Mouse (Mus musculus) forebrain, embryonic 11.5 days (tissue): Measurements from ENCODE around the gene Unc80. TPM values are rescaled to one million over a fixed set of nuclear protein-coding genes. Genes with fewer than 3 reads are reported as not detected.

ENCODE experiments used
- ATAC-seq: fragments of 200-750 bp; cut with Nextera tagmentation; replicated peaks from 2 replicates; pipeline ENCODE4 v1.8.0; 2017; ENCODE audit warnings: moderate TSS enrichment; ENCODE audit not compliant: low FRiP score
- DNase-seq: peaks from one replicate; pipeline ENCODE4 v3.0.0-alpha.2; 2017; ENCODE audit warnings: low spot score
- H3K27ac ChIP-seq: fragments of 300-500 bp; sonication (generic); 2 replicates; pipeline ENCODE4 v1.5.1; 2014; ENCODE audit warnings: low read depth, low read length
- H3K27me3 ChIP-seq: fragments of 300-500 bp; sonication (generic); 2 replicates; pipeline ENCODE4 v1.6.1; 2014; ENCODE audit warnings: mild to moderate bottlenecking, low read length, mixed read lengths; ENCODE audit not compliant: control insufficient read depth, insufficient read depth
- H3K36me3 ChIP-seq: fragments of 300-500 bp; sonication (generic); 2 replicates; pipeline ENCODE4 v1.6.1; 2014; ENCODE audit warnings: mild to moderate bottlenecking, low read length, moderate library complexity, mixed read lengths; ENCODE audit not compliant: control insufficient read depth, insufficient read depth
- H3K4me1 ChIP-seq: fragments of 300-500 bp; sonication (generic); replicated peaks from 2 replicates; pipeline ENCODE4 v1.6.1; 2014; ENCODE audit warnings: low read length, mixed read lengths; ENCODE audit not compliant: control insufficient read depth, insufficient read depth
- H3K4me2 ChIP-seq: fragments of 300-500 bp; sonication (generic); 2 replicates; pipeline ENCODE4 v1.6.1; 2014; ENCODE audit warnings: low read depth, mild to moderate bottlenecking, low read length, moderate library complexity, mixed read lengths; ENCODE audit not compliant: severe bottlenecking
- H3K4me3 ChIP-seq: fragments of 300-500 bp; sonication (generic); 2 replicates; pipeline ENCODE4 v1.5.1; 2014; ENCODE audit warnings: low read depth, low read length
- H3K9ac ChIP-seq: fragments of 300-500 bp; sonication (generic); 2 replicates; pipeline ENCODE4 v1.6.1; 2014; ENCODE audit warnings: low read length
- H3K9me3 ChIP-seq: fragments of 300-500 bp; sonication (generic); 2 replicates; pipeline ENCODE4 v1.6.1; 2016; ENCODE audit warnings: low read length, mixed read lengths; ENCODE audit not compliant: control insufficient read depth
- WGBS: fragments of 180-500 bp; shearing (Covaris S2); extraction: QIAGEN DNeasy Blood & Tissue Kit; methylation state at CpG from one replicate; pipeline ENCODE4 v1.1.7; 2014; 5-methylcytosine and 5-hydroxymethylcytosine counted together
- polyA plus RNA-seq: library from polyadenylated mRNA; unstranded; fragments of >200 nt; fragmentation: Nextera tagmentation; extraction: Ambion mirVana; gene quantifications from 2 replicates; pipeline ENCODE4 v1.2.1, GENCODE M21; 2014

The Unc80 gene
- polyA plus RNA-seq, 1 experiment from 2014 or later, result 0.69 TPM

- no peaks in the 10 kb centered on the region for H3K27me3 ChIP-seq
- WGBS, result 89% methylated on average over 4 of the region's 4 CpGs
- peaks cover 4% of the 10 kb centered on the region; the same call in 1 of the 2 replicates for H3K4me1 ChIP-seq
- no peak overlapping the region for H3K4me2 ChIP-seq
- H3K36me3 ChIP-seq, result no peaks in the 10 kb centered on the region; the same call in 1 of the 2 replicates
- no peak overlapping the region for H3K4me3 ChIP-seq
- H3K9ac ChIP-seq, result no peak overlapping the region
- DNase-seq (no peak), ATAC-seq (no peak)
- no peaks in the 10 kb centered on the region for H3K9me3 ChIP-seq
- H3K27ac ChIP-seq, result no peak overlapping the region
Observed at GRCm38 (mm10) chr1:66702623-66703345, 234.6 kb downstream of the Unc80 start.

GRCm38 (mm10) chr1:66704523-66704922, 236.4 kb downstream of the Unc80 start:
- no peak for DNase-seq
- Histone ChIP-seq H3K9me3 (no peaks in the 10 kb centered on the region), H3K27ac (no peak overlapping the region), H3K9ac (no peak overlapping the region), H3K36me3 (no peaks in the 10 kb centered on the region; the same call in 1 of the 2 replicates), H3K4me1 (peaks cover 4% of the 10 kb centered on the region; the same call in 1 of the 2 replicates), H3K4me2 (no peak overlapping the region), H3K27me3 (no peaks in the 10 kb centered on the region), H3K4me3 (no peak overlapping the region)
- no peak for ATAC-seq
- 67% methylated on average over 6 of the region's 6 CpGs for WGBS

GRCm38 (mm10) chr1:66712859-66713258, 244.7 kb downstream of the Unc80 start:
- ATAC-seq (no peak), DNase-seq (no peak)
- no peaks in the 10 kb centered on the region for H3K27me3 ChIP-seq
- H3K9ac ChIP-seq, result no peak overlapping the region
- no peak overlapping the region for H3K4me3 ChIP-seq
- 94% methylated on average over 3 of the region's 3 CpGs for WGBS
- no peaks in the 10 kb centered on the region for H3K9me3 ChIP-seq
- no peaks in the 10 kb centered on the region; the same call in 1 of the 2 replicates for H3K36me3 ChIP-seq
- no peak overlapping the region for H3K27ac ChIP-seq
- no peaks in the 10 kb centered on the region for H3K4me1 ChIP-seq
- no peak overlapping the region for H3K4me2 ChIP-seq

- Histone ChIP-seq H3K4me1 (no peaks in the 10 kb centered on the region), H3K9ac (no peak overlapping the region), H3K4me2 (no peak overlapping the region), H3K27me3 (no peaks in the 10 kb centered on the region), H3K4me3 (no peak overlapping the region), H3K36me3 (no peaks in the 10 kb centered on the region; the same call in 1 of the 2 replicates), H3K27ac (no peak overlapping the region), H3K9me3 (no peaks in the 10 kb centered on the region)
- ATAC-seq (no peak), DNase-seq (no peak)
- 72% methylated on average over 1 of the region's 1 CpGs for WGBS
Observed at GRCm38 (mm10) chr1:66730581-66730980, 262.4 kb downstream of the Unc80 start.

Other genes starting within 250 kb of the Unc80 start
- gene Rpe, start 232.5 kb downstream of the Unc80 start, polyA plus RNA-seq, result 56.7 and 66.6 TPM in 2 replicates